Mouse (Mus musculus): Measurements from ENCODE around the gene Copz1.

DNA sequence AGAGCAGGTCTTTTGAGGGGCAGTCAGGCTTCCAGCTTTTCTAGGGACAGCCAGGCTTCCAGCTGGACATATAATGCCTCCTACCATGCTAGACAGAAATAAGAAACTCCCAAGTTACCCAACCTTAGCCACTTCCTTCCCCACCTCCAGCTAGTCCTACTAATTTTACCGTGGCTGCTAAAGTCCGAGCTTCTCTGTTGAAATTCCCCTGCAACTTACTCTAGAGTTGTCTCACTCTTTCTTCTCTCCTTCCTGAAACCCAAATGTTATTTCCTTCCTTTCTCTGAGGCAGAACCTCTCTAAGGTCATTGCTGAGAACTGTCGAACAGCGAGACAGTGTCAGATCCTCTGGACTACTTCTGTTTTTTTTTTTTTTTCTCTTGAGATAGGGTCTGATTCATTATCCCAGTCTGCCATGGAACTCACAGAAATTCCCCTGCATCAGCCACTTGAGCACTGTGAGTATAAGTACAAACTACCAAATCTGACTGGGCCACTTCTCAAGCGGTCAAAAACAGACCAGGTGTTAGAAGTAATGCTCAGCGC, 37.9 kb downstream of the Copz1 start, which contains the start of gene Gpr84:
- TF ChIP-seq CTCF (IDR thresholded peaks at IDR 0.05; ENCODE audit: low read depth, low read length) (no peak), POLR2A (IDR thresholded peaks at IDR 0.05; ENCODE audit: borderline replicate concordance, low read depth, low read length) (no peak)

Measured in bone marrow macrophage, adult 2 months (primary cell).